Mouse (Mus musculus): ENCODE results near the gene D130052B06Rik. TPM values are rescaled to one million over a fixed set of nuclear protein-coding genes. Genes with fewer than 3 reads are reported as not detected.
A peak's percentile ranks its signal among the peaks of the same experiment; 100 is the strongest.

Gene D130052B06Rik
- total RNA-seq, 2 experiments from 2014 or later: not detected

DNA sequence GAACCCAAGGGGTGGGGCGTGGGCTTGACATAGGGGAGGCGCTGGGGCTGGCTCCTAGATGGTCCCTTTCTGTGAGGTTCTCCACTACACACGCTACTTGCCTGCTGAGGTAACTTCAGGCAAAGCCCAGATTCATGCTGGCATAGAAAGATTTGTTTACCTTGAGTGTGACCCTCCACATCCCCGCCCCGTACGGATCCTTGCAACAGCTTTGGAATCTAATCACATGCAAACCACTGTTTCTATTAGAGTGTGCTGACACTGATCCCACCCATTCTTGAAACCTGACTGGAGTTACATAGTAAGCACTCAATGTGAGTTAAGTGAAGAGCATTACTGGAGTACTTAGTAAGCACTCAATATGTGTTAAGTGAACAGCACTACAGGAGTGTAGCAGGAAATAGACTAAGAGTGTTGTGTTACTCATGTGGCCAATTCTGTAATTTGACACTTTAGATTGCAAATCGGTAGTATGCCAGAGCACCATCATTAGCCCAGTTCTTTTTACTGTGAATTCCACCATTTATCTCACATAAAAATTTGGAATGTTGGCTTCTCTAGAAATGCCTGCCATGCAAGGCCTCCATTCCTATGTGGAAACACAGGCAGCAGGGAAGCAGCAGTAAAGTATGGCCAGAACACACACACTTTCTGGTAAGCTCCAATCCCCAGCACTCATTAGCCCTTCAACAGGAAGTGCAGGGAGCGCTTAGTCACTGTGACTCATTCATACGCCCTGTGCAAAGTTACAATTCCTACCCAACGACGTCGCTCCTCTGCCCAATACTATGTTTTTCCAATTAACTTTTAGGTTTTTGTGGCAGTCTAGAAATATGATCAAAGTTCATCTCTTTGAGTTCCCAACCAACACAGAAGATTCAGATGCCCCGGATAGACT, 61.2 kb downstream of the D130052B06Rik start:
- ATAC-seq (replicated peaks; ENCODE audit: poor library complexity, severe bottlenecking): peak; percentile 85

GRCm38 (mm10) chr11:33663599-33663998, 64.5 kb downstream of the D130052B06Rik start:
- ATAC-seq (replicated peaks; ENCODE audit: poor library complexity, severe bottlenecking): no peak

GRCm38 (mm10) chr11:33668376-33668775, 69.3 kb downstream of the D130052B06Rik start:
- no peak for ATAC-seq (replicated peaks; ENCODE audit: poor library complexity, severe bottlenecking)

- no peak for ATAC-seq (replicated peaks; ENCODE audit: poor library complexity, severe bottlenecking)
Observed at GRCm38 (mm10) chr11:33670105-33670965, 71.2 kb downstream of the D130052B06Rik start.

Other genes with a start within 250 kb of the D130052B06Rik start
- 3.9 and 7.5 TPM in 2 replicates for gene Ranbp17, start 85.6 kb upstream of the D130052B06Rik start, total RNA-seq (2014; fragmentation: Nextera tagmentation)
- 0.98 and 1.6 TPM in 2 replicates for gene Ranbp17, start 85.6 kb upstream of the D130052B06Rik start, total RNA-seq (2017)
- not detected in 2 replicates for gene Gabrp, start 20.3 kb upstream of the D130052B06Rik start, total RNA-seq (2014; fragmentation: Nextera tagmentation)
- gene Gabrp, start 20.3 kb upstream of the D130052B06Rik start, total RNA-seq (2017): not detected in 2 replicates

Data from granulocyte monocyte progenitor cell, adult 5-6 weeks (primary cell).